Mouse (Mus musculus) liver, embryonic 14.5 days (tissue): Measurements from ENCODE around the gene Ccdc137.

ENCODE experiments used
- CTCF ChIP-seq: IDR thresholded peaks from 2 replicates; pipeline ENCODE4 v1.5.1; 2016; ENCODE audit warnings: antibody characterized with exemption, low read depth, control low read depth
- EP300 ChIP-seq: IDR thresholded peaks from 2 replicates; pipeline ENCODE4 v1.6.1; 2016; ENCODE audit warnings: antibody characterized with exemption, low read depth

- TF ChIP-seq CTCF (no peak), EP300 (no peak)
Measured at GRCm38 (mm10) chr11:120426727-120427126, 31.2 kb upstream of the Ccdc137 start.
